Mouse (Mus musculus): ENCODE data around the gene Asb2. TPM values are rescaled to one million over a fixed set of nuclear protein-coding genes. Genes with fewer than 3 reads are reported as not detected.

The Asb2 gene
- polyA plus RNA-seq, 2 experiments: 2.5 to 3.6 TPM

- peaks cover 4% of the 10 kb centered on the region for H3K27me3 ChIP-seq (ENCODE audit: control insufficient read depth, insufficient read depth, low read length)
- TF ChIP-seq EP300 (IDR thresholded peaks at IDR 0.05; ENCODE audit: low read depth): no peak
- TF ChIP-seq CTCF (IDR thresholded peaks at IDR 0.05; ENCODE audit: low read depth): no peak
- H3K27ac ChIP-seq: no peak overlapping the region
- no peaks in the 10 kb centered on the region for H3K4me1 ChIP-seq (replicated peaks; ENCODE audit: control insufficient read depth in 2 of 2, insufficient read depth in 2 of 2, low read length in 1 of 2)
- H3K9me3 ChIP-seq (ENCODE audit: control insufficient read depth, low read length): no peaks in the 10 kb centered on the region
- DNase-seq (ENCODE audit: low read depth in 3 of 3, low spot score in 3 of 3): no peak
- WGBS (ENCODE audit: insufficient replicate concordance): 49% methylated on average over 4 of the region's 4 CpGs
- H3K36me3 ChIP-seq (replicated peaks; ENCODE audit: control insufficient read depth, insufficient read depth, low read depth): no peaks in the 10 kb centered on the region
- no peak overlapping the region for H3K4me3 ChIP-seq (ENCODE audit: insufficient read depth in 1 of 2, low read depth in 2 of 2, low read length in 2 of 2)
- no peak overlapping the region for H3K9ac ChIP-seq (replicated peaks)
- no peak for ATAC-seq (ENCODE audit: insufficient read depth)
- H3K4me2 ChIP-seq (ENCODE audit: low read depth): no peak overlapping the region
These were observed 29.2 kb downstream of the Asb2 start for GRCm38 (mm10) chr12:103326569-103326968.

- no peaks in the 10 kb centered on the region for H3K9me3 ChIP-seq (ENCODE audit: control insufficient read depth, low read length)
- 7% methylated on average over 59 of the region's 60 CpGs for WGBS (ENCODE audit: insufficient replicate concordance)
- ATAC-seq (ENCODE audit: insufficient read depth) (peak; percentile 75), DNase-seq (ENCODE audit: low read depth in 3 of 3, low spot score in 3 of 3) (peak; percentile 42 to 57 (median 47))
- no peak overlapping the region for H3K4me2 ChIP-seq (ENCODE audit: low read depth)
- no peak overlapping the region for H3K4me3 ChIP-seq (ENCODE audit: insufficient read depth in 1 of 2, low read depth in 2 of 2, low read length in 2 of 2)
- no peak overlapping the region for H3K9ac ChIP-seq (replicated peaks)
- H3K27ac ChIP-seq: no peak overlapping the region
- TF ChIP-seq CTCF (IDR thresholded peaks at IDR 0.05; ENCODE audit: low read depth) (peak; percentile 94), EP300 (IDR thresholded peaks at IDR 0.05; ENCODE audit: low read depth) (no peak)
- H3K36me3 ChIP-seq (replicated peaks; ENCODE audit: control insufficient read depth, insufficient read depth, low read depth): no peaks in the 10 kb centered on the region
- H3K4me1 ChIP-seq (replicated peaks; ENCODE audit: control insufficient read depth in 2 of 2, insufficient read depth in 2 of 2, low read length in 1 of 2): no peaks in the 10 kb centered on the region
- peaks cover 4% of the 10 kb centered on the region for H3K27me3 ChIP-seq (ENCODE audit: control insufficient read depth, insufficient read depth, low read length)
These were observed 30.5 kb downstream of the Asb2 start for GRCm38 (mm10) chr12:103325156-103325857.

GRCm38 (mm10) chr12:103322801-103323200 is 33.0 kb downstream of the Asb2 start:
- ATAC-seq (ENCODE audit: insufficient read depth) (no peak), DNase-seq (ENCODE audit: low read depth in 3 of 3, low spot score in 3 of 3) (no peak)
- H3K9me3 ChIP-seq (ENCODE audit: control insufficient read depth, low read length): no peaks in the 10 kb centered on the region
- H3K27ac ChIP-seq: no peak overlapping the region
- TF ChIP-seq CTCF (IDR thresholded peaks at IDR 0.05; ENCODE audit: low read depth) (peak; percentile 69), EP300 (IDR thresholded peaks at IDR 0.05; ENCODE audit: low read depth) (no peak)
- H3K4me1 ChIP-seq (replicated peaks; ENCODE audit: control insufficient read depth in 2 of 2, insufficient read depth in 2 of 2, low read length in 1 of 2): no peaks in the 10 kb centered on the region
- H3K4me3 ChIP-seq (ENCODE audit: insufficient read depth in 1 of 2, low read depth in 2 of 2, low read length in 2 of 2): no peak overlapping the region
- H3K36me3 ChIP-seq (replicated peaks; ENCODE audit: control insufficient read depth, insufficient read depth, low read depth): no peaks in the 10 kb centered on the region
- 30% methylated on average over 3 of the region's 3 CpGs for WGBS (ENCODE audit: insufficient replicate concordance)
- H3K9ac ChIP-seq (replicated peaks): no peak overlapping the region
- no peak overlapping the region for H3K4me2 ChIP-seq (ENCODE audit: low read depth)
- peaks cover 4% of the 10 kb centered on the region for H3K27me3 ChIP-seq (ENCODE audit: control insufficient read depth, insufficient read depth, low read length)

GRCm38 (mm10) chr12:103315831-103316545 is 39.8 kb downstream of the Asb2 start:
- Histone ChIP-seq H3K4me2 (ENCODE audit: low read depth) (no peak overlapping the region), H3K27ac (no peak overlapping the region), H3K4me3 (ENCODE audit: insufficient read depth in 1 of 2, low read depth in 2 of 2, low read length in 2 of 2) (no peak overlapping the region), H3K36me3 (replicated peaks; ENCODE audit: control insufficient read depth, insufficient read depth, low read depth) (no peaks in the 10 kb centered on the region), H3K9ac (replicated peaks) (no peak overlapping the region), H3K4me1 (replicated peaks; ENCODE audit: control insufficient read depth in 2 of 2, insufficient read depth in 2 of 2, low read length in 1 of 2) (peaks cover 0 to 2% of the 10 kb centered on the region in 2 experiments; a peak in 1 of 4 replicates), H3K9me3 (ENCODE audit: control insufficient read depth, low read length) (no peaks in the 10 kb centered on the region), H3K27me3 (ENCODE audit: control insufficient read depth, insufficient read depth, low read length) (no peaks in the 10 kb centered on the region; the same call in 1 of the 2 replicates)
- no peak for TF ChIP-seq CTCF (IDR thresholded peaks at IDR 0.05; ENCODE audit: low read depth)
- TF ChIP-seq EP300 (IDR thresholded peaks at IDR 0.05; ENCODE audit: low read depth): no peak
- ATAC-seq (ENCODE audit: insufficient read depth) (no peak), DNase-seq (ENCODE audit: low read depth in 3 of 3, low spot score in 3 of 3) (no peak)
- WGBS (ENCODE audit: insufficient replicate concordance): 30% methylated on average over 20 of the region's 20 CpGs
